Mouse (Mus musculus): ENCODE data around the gene Tmem222. TPM values are rescaled to one million over a fixed set of nuclear protein-coding genes. Genes with fewer than 3 reads are reported as not detected.

Tmem222 gene
- total and polyA plus RNA-seq, 2 experiments from 2014 or later = 130 to 138 TPM

GRCm38 (mm10) chr4:133298516-133299365, 21.1 kb upstream of the Tmem222 start:
- TF ChIP-seq CTCF (IDR thresholded peaks at IDR 0.05) = no peak
- H3K27ac ChIP-seq (ENCODE audit: low read depth, low read length) = peak overlapping the region; percentile 14; the same call in 1 of the 2 replicates
- no peaks in the 10 kb centered on the region for H3K27me3 ChIP-seq (ENCODE audit: insufficient read depth, low read length)
- no peaks in the 10 kb centered on the region for H3K4me1 ChIP-seq (ENCODE audit: insufficient read depth, low read length)
- no peak overlapping the region for H3K4me2 ChIP-seq (ENCODE audit: low read depth, low read length, poor library complexity, severe bottlenecking)
- no peak overlapping the region for H3K4me3 ChIP-seq (ENCODE audit: low read depth, low read length)
- H3K9ac ChIP-seq (replicated peaks; ENCODE audit: low read length, poor library complexity, severe bottlenecking) = no peak overlapping the region
- 40% methylated on average over 12 of the region's 12 CpGs for WGBS
- ATAC-seq (ENCODE audit: low FRiP score) (peak; percentile 38; the same call in 1 of the 2 replicates), DNase-seq (ENCODE audit: low spot score) (peak; percentile 87)
- peaks cover 42% of the 10 kb centered on the region for H3K36me3 ChIP-seq (ENCODE audit: insufficient read depth, low read length)
- H3K9me3 ChIP-seq (ENCODE audit: low read length) = no peaks in the 10 kb centered on the region

DNA sequence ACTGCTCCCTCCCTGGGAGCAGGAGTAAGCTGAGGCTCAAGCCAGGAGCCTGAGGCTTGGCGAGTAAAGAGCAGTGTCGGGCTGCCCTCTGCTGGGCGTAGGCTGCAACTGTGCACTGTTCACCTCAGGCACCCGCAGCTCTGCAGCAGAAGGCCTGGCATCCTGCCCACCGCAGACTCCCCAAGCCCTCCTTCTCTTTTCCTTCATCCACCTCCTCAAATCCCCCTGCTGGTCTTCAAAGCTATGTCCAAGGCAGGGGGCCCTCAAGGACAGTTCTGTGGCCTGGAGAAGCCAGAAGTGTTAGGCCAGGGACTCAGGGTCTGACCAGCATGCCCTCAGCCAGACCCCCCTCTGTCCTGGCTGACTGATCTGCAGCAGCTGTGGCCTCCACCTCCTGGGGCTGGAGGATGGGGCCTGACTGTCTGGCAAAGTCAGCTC, 20.2 kb upstream of the Tmem222 start:
- Histone ChIP-seq H3K27me3 (ENCODE audit: insufficient read depth, low read length) (no peaks in the 10 kb centered on the region), H3K4me3 (ENCODE audit: low read depth, low read length) (no peak overlapping the region), H3K36me3 (ENCODE audit: insufficient read depth, low read length) (peaks cover 39% of the 10 kb centered on the region), H3K4me2 (ENCODE audit: low read depth, low read length, poor library complexity, severe bottlenecking) (no peak overlapping the region), H3K4me1 (ENCODE audit: insufficient read depth, low read length) (no peaks in the 10 kb centered on the region), H3K9ac (replicated peaks; ENCODE audit: low read length, poor library complexity, severe bottlenecking) (no peak overlapping the region), H3K9me3 (ENCODE audit: low read length) (no peaks in the 10 kb centered on the region), H3K27ac (ENCODE audit: low read depth, low read length) (peak overlapping the region; percentile 18; the same call in 1 of the 2 replicates)
- DNase-seq (ENCODE audit: low spot score) (peak; percentile 95), ATAC-seq (ENCODE audit: low FRiP score) (peak; percentile 71)
- TF ChIP-seq CTCF (IDR thresholded peaks at IDR 0.05) = peak; percentile 96
- WGBS = 0% methylated on average over 5 of the region's 5 CpGs

- TF ChIP-seq CTCF (IDR thresholded peaks at IDR 0.05) = no peak
- Histone ChIP-seq H3K4me2 (ENCODE audit: low read depth, low read length, poor library complexity, severe bottlenecking) (no peak overlapping the region), H3K9ac (replicated peaks; ENCODE audit: low read length, poor library complexity, severe bottlenecking) (no peak overlapping the region), H3K27ac (ENCODE audit: low read depth, low read length) (no peak overlapping the region), H3K36me3 (ENCODE audit: insufficient read depth, low read length) (peaks cover 35% of the 10 kb centered on the region), H3K4me1 (ENCODE audit: insufficient read depth, low read length) (no peaks in the 10 kb centered on the region), H3K27me3 (ENCODE audit: insufficient read depth, low read length) (no peaks in the 10 kb centered on the region), H3K9me3 (ENCODE audit: low read length) (no peaks in the 10 kb centered on the region), H3K4me3 (ENCODE audit: low read depth, low read length) (no peak overlapping the region)
- DNase-seq (ENCODE audit: low spot score) (no peak), ATAC-seq (ENCODE audit: low FRiP score) (no peak)
- WGBS = 65% methylated on average over 10 of the region's 10 CpGs
Observed at GRCm38 (mm10) chr4:133297360-133297759, 19.8 kb upstream of the Tmem222 start.

DNA sequence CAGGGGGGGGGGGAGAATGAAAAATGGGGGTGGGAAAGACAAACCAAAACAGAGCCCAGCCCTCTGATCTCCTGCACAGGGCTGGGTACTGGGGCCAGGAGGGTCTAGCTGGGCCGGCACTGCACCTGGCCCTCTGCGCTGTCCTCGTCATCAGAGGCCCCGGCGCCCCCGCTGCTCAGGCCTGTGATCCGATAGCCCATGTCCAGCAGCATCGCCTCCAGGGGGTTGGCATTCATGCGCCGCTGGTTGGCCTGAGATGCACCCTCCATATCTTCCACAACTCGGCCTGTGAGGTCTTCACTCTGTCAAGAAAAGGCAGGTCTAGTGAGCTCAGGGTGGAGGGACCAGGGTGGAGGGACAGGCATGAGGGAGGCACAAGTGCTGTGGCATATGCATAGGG, 16.5 kb upstream of the Tmem222 start:
- Histone ChIP-seq H3K4me3 (ENCODE audit: low read depth, low read length) (no peak overlapping the region), H3K4me2 (ENCODE audit: low read depth, low read length, poor library complexity, severe bottlenecking) (no peak overlapping the region), H3K27ac (ENCODE audit: low read depth, low read length) (no peak overlapping the region), H3K9ac (replicated peaks; ENCODE audit: low read length, poor library complexity, severe bottlenecking) (no peak overlapping the region), H3K36me3 (ENCODE audit: insufficient read depth, low read length) (peaks cover 15% of the 10 kb centered on the region), H3K9me3 (ENCODE audit: low read length) (no peaks in the 10 kb centered on the region), H3K4me1 (ENCODE audit: insufficient read depth, low read length) (no peaks in the 10 kb centered on the region), H3K27me3 (ENCODE audit: insufficient read depth, low read length) (no peaks in the 10 kb centered on the region)
- DNase-seq (ENCODE audit: low spot score) = no peak
- no peak for TF ChIP-seq CTCF (IDR thresholded peaks at IDR 0.05)
- WGBS = 41% methylated on average over 11 of the region's 11 CpGs
- ATAC-seq (ENCODE audit: low FRiP score) = no peak

DNA sequence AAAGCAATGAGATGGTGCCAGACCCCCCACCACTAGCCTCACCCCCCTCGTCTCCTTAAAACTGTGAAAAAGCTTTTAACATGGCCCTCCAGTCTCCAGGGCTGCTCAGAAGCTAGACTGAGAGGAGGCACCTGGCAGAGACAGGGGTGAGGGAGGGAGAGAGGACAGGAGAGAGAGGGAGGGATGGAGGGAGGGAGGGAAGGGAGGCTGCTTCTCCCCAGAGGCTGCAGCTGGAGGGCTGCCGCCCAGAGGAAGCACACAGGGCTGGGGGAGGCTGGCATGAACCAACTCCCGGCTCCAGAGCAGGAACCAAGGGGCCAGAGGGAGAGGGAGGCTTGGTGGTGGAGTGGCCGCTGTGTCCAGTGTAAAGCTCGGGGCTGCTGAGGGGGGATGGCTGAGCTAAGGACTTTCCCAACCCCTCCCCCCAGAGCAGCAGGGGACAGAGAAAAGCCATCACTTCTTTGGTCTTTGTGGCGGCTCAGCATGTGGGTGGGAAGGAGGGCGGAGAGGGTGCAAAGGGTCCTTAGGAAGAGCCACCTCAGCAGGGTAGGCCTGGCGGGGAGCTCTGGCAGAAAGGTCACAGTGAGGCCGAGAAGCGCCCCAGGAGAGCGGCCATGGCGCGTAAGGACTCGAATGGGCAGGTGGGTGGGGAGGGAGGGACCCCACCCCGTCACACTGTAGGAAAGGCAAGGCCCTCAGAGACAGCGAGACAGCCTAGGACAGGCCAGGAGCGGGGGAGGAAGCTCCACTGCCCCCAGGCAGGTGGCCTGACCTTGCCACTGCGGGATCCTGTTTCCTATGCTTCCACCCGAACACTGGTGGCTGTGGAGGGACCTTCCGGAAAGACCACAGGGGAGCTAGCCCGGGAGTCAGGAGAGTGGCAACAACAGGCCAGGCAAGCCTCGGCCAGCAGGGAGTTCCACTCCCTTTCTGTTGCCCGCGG, 15.6 kb upstream of the Tmem222 start:
- H3K4me1 ChIP-seq (ENCODE audit: insufficient read depth, low read length) = no peaks in the 10 kb centered on the region
- peaks cover 15% of the 10 kb centered on the region for H3K36me3 ChIP-seq (ENCODE audit: insufficient read depth, low read length)
- H3K4me2 ChIP-seq (ENCODE audit: low read depth, low read length, poor library complexity, severe bottlenecking) = no peak overlapping the region
- H3K27me3 ChIP-seq (ENCODE audit: insufficient read depth, low read length) = no peaks in the 10 kb centered on the region
- H3K4me3 ChIP-seq (ENCODE audit: low read depth, low read length) = no peak overlapping the region
- H3K27ac ChIP-seq (ENCODE audit: low read depth, low read length) = peak overlapping the region; percentile 6; the same call in 1 of the 2 replicates
- DNase-seq (ENCODE audit: low spot score) (no peak), ATAC-seq (ENCODE audit: low FRiP score) (no peak)
- no peak for TF ChIP-seq CTCF (IDR thresholded peaks at IDR 0.05)
- 20% methylated on average over 20 of the region's 24 CpGs for WGBS
- no peak overlapping the region; the same call in 1 of the 2 replicates for H3K9ac ChIP-seq (replicated peaks; ENCODE audit: low read length, poor library complexity, severe bottlenecking)
- H3K9me3 ChIP-seq (ENCODE audit: low read length) = no peaks in the 10 kb centered on the region

Data from midbrain, postnatal 0 days (tissue).